In the genomic region with DNA sequence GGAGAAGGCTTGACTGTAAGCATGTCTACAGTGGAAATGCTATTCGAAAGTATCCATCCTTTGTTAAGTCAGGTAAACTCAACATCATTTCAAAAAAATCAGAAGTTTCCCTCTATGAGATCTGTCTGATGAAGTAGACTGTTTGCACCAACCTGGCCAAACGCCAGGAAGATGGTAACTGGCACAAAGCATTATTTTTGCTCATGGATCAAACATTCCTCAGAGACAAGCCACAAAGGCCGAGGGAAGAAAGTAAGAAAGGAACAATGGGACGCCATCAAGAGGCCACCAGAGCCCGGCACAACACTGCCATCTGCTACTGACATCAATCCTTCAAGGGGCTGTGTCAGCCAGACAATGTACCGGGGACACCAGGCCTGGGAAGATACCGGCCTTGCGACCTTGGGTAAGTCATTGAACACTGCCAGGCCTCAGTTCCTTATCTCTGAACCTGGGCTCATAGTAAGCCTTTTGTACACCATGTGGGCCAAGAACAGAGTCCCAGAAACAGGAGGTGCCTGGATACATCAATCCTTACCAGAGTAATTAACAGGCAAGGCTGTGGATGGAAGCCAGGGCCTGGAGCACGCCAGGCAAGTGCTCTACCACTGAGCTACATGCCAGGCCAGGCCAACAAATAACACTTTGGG, we compare ENCODE assay signal across 10 mouse cellular contexts. TPM values are rescaled to one million over a fixed set of nuclear protein-coding genes. Genes with fewer than 3 reads are reported as not detected.
DNase-seq lines count a peak whose midpoint lies in the region; ATAC-seq lines count a peak whose summit lies in the region.
"Had no signal": no experiment of that assay in that cellular context is flagged by ENCODE, and none has a peak within 500 bp of the region (broad histone marks: within the 10 kb centered on the region; RNA-seq: fewer than 3 reads in every experiment).

No protein-coding gene starts in this region.

- WGBS in forebrain, embryonic 13.5 days, result 44% methylated on average over 9 of the region's 9 CpGs
- 19% methylated on average over 9 of the region's 9 CpGs for WGBS in midbrain, embryonic 14.5 days

- peak overlapping the region; percentile 76 for H3K27ac ChIP-seq in forebrain, embryonic 13.5 days
- peak overlapping the region; percentile 94 for H3K27ac ChIP-seq in midbrain, embryonic 14.5 days (replicated peaks; ENCODE audit: low read depth, low read length)
- H3K27ac ChIP-seq: stomach, embryonic 15.5 days had no signal

- H3K27me3 ChIP-seq in forebrain, embryonic 13.5 days, result no peaks in the 10 kb centered on the region
- no peaks in the 10 kb centered on the region for H3K27me3 ChIP-seq in midbrain, embryonic 14.5 days (ENCODE audit: control insufficient read depth, insufficient read depth, low read length)
- H3K27me3 ChIP-seq: Patski; stomach, embryonic 15.5 days had no signal

- H3K4me1 ChIP-seq in forebrain, embryonic 13.5 days, result peaks cover 62% of the 10 kb centered on the region
- peaks cover 62% of the 10 kb centered on the region for H3K4me1 ChIP-seq in midbrain, embryonic 14.5 days (ENCODE audit: control insufficient read depth, insufficient read depth, low read length)

- ATAC-seq in forebrain, embryonic 13.5 days, result peak; percentile 22
- no peak for ATAC-seq in midbrain, embryonic 14.5 days (ENCODE audit: low FRiP score, low TSS enrichment)
- ATAC-seq: Patski had no signal

- peak overlapping the region; percentile 82 for H3K4me2 ChIP-seq in forebrain, embryonic 13.5 days
- peak overlapping the region; percentile 84 for H3K4me2 ChIP-seq in midbrain, embryonic 14.5 days (ENCODE audit: low read length)
- H3K4me2 ChIP-seq: heart, embryonic 11.5 days had no signal

- H3K4me3 ChIP-seq in forebrain, embryonic 13.5 days, result peak overlapping the region; percentile 92
- peak overlapping the region; percentile 63 for H3K4me3 ChIP-seq in midbrain, embryonic 14.5 days (replicated peaks; ENCODE audit: low read depth, low read length)
- H3K4me3 ChIP-seq: stomach, embryonic 15.5 days had no signal

- H3K9me3 ChIP-seq in forebrain, embryonic 13.5 days (replicated peaks), result no peaks in the 10 kb centered on the region
- no peaks in the 10 kb centered on the region for H3K9me3 ChIP-seq in midbrain, embryonic 14.5 days (ENCODE audit: control insufficient read depth, low read length)
- H3K9me3 ChIP-seq: stomach, embryonic 15.5 days had no signal

- H3K36me3 ChIP-seq in forebrain, embryonic 13.5 days (ENCODE audit: poor library complexity, severe bottlenecking), result peaks cover 43% of the 10 kb centered on the region
- peaks cover 14% of the 10 kb centered on the region; the same call in 1 of the 2 replicates for H3K36me3 ChIP-seq in midbrain, embryonic 14.5 days (ENCODE audit: control insufficient read depth, insufficient read depth, low read length)
- H3K36me3 ChIP-seq: stomach, embryonic 15.5 days had no signal

- peak overlapping the region; percentile 92 for H3K9ac ChIP-seq in forebrain, embryonic 13.5 days
- H3K9ac ChIP-seq in midbrain, embryonic 14.5 days (replicated peaks; ENCODE audit: low read length), result peak overlapping the region; percentile 87
- H3K9ac ChIP-seq: stomach, embryonic 15.5 days had no signal

- DNase-seq in adrenal gland, postnatal 36 days, result peak; percentile 51
- peak; percentile 82 for DNase-seq in cerebellum, adult 11-12 months
- DNase-seq in midbrain, embryonic 14.5 days, result peak; percentile 48
- DNase-seq in spleen, postnatal 14 days (ENCODE audit: low spot score in 2 of 2), result no peak
- DNase-seq in thymus, postnatal 36 days, result no peak
- no peak for DNase-seq in spleen, adult 12 weeks (ENCODE audit: low spot score)

RNA-seq across cellular contexts. Expression of a gene that starts 3.3 kb away (rescaled TPM):
- 10 to 100 TPM; 17.1 to 26.3 TPM for total RNA-seq in adrenal gland, postnatal 36 days (2021)
- polyA plus RNA-seq in forebrain, embryonic 13.5 days (2015; fragmentation: Nextera tagmentation; extraction: Ambion mirVana), result 30.1 and 33.6 TPM in 2 replicates
- 58.6 and 68.8 TPM in 2 replicates for polyA plus RNA-seq in midbrain, embryonic 14.5 days (2014; fragmentation: Nextera tagmentation; extraction: Ambion mirVana)

Comparison
In these comparisons a context has a peak if more than half of its experiments do, and no peak if none do; other contexts are left out.
1. DNase-seq: peak in adrenal gland, postnatal 36 days (2 of 2), cerebellum, adult 11-12 months (single experiment) and midbrain, embryonic 14.5 days (single experiment); none in spleen, postnatal 14 days (0 of 2), thymus, postnatal 36 days (0 of 2) and spleen, adult 12 weeks (single experiment).